Mouse (Mus musculus): ENCODE results near the gene Dock2. TPM values are rescaled to one million over a fixed set of nuclear protein-coding genes. Genes with fewer than 3 reads are reported as not detected.
A peak's percentile ranks its signal among the peaks of the same experiment; 100 is the strongest.

Gene Dock2
- total and polyA plus RNA-seq, 3 experiments = 79.6 to 151 (median 133) TPM

DNA sequence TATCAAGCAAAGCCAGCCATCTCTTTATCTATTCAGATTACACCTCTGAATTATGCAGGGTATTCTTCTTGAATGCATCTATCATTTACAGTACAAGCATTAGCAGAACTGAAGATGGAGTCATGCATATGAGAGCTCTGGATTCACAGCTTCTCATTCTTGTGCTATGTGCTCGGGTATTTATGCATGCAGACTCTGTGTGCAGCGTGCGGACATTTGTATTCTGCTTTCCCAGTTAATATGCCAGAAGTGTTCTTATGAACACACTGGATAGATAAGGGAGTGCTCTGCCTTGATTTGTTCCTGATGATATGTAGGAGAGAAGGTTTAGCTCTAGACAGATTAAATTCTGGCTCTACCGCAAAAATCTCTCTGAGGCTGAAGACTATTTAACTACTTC is 333.7 kb downstream of the Dock2 start:
- no peak for DNase-seq (ENCODE audit: extremely low read depth)
- Histone ChIP-seq H3K27me3 (replicated peaks) (no peaks in the 10 kb centered on the region), H3K9ac (ENCODE audit: insufficient read depth, low read depth) (no peak overlapping the region), H3K79me2 (replicated peaks; ENCODE audit: control insufficient read depth, extremely low read depth, insufficient read depth, poor library complexity, severe bottlenecking) (no peaks in the 10 kb centered on the region), H3K4me2 (ENCODE audit: insufficient read depth, low read depth, poor library complexity, severe bottlenecking) (no peak overlapping the region), H3K4me3 (replicated peaks in 1 of 3; ENCODE audit: low read depth in 2 of 3, low read length in 2 of 3, poor library complexity in 1 of 3) (no peak overlapping the region), H3K9me3 (replicated peaks; ENCODE audit: low read length) (no peaks in the 10 kb centered on the region), H3K4me1 (ENCODE audit: control insufficient read depth in 1 of 2, insufficient read depth in 2 of 2) (no peaks in the 10 kb centered on the region; a peak in 1 of 4 replicates), H3K36me3 (replicated peaks in 1 of 2; ENCODE audit: control insufficient read depth in 1 of 2, insufficient read depth in 1 of 2, low read length in 1 of 2) (peaks cover 31 to 84% of the 10 kb centered on the region in 2 experiments), H3K27ac (ENCODE audit: insufficient read depth, low read depth) (no peak overlapping the region)
- dilution Hi-C loops (cut with MboI; ENCODE audit: extremely low pct_ligation_motif_present, extremely low pct_unique_long_range_greater_than_20kb, low sequenced_read_pairs) = no loop called here
- TF ChIP-seq MEF2A (IDR thresholded peaks at IDR 0.05; ENCODE audit: borderline replicate concordance, low read depth, low read length) (no peak), PAX5 (IDR thresholded peaks at IDR 0.05; ENCODE audit: low read length) (no peak), USF1 (IDR thresholded peaks at IDR 0.05; ENCODE audit: low read depth, low read length) (no peak), HCFC1 (IDR thresholded peaks at IDR 0.05; ENCODE audit: low read depth, low read length) (no peak), GABPA (IDR thresholded peaks at IDR 0.05; ENCODE audit: insufficient replicate concordance, low read depth, low read length) (no peak), MAZ (IDR thresholded peaks at IDR 0.05; ENCODE audit: low read depth, low read length) (no peak), MXI1 (IDR thresholded peaks at IDR 0.05; ENCODE audit: low read depth, low read length) (no peak), ZC3H11A (IDR thresholded peaks at IDR 0.05; ENCODE audit: low read depth, low read length) (no peak), IRF4 (IDR thresholded peaks at IDR 0.05; ENCODE audit: low read depth, low read length) (no peak), USF2 (conservative IDR thresholded peaks at IDR 0.05; ENCODE audit: low read depth, low read length) (no peak), EP300 (IDR thresholded peaks at IDR 0.05; ENCODE audit: low read length) (no peak), RAD21 (IDR thresholded peaks at IDR 0.05; ENCODE audit: low read depth, low read length) (no peak), MAX (IDR thresholded peaks at IDR 0.05; ENCODE audit: low read length) (no peak), JUN (IDR thresholded peaks at IDR 0.05; ENCODE audit: insufficient read depth, low read depth, low read length) (no peak)
- in situ Hi-C loops (cut with MboI; ENCODE audit: low pct_ligation_motif_present, low pct_unique_long_range_greater_than_20kb, low sequenced_read_pairs) = no loop called here

DNA sequence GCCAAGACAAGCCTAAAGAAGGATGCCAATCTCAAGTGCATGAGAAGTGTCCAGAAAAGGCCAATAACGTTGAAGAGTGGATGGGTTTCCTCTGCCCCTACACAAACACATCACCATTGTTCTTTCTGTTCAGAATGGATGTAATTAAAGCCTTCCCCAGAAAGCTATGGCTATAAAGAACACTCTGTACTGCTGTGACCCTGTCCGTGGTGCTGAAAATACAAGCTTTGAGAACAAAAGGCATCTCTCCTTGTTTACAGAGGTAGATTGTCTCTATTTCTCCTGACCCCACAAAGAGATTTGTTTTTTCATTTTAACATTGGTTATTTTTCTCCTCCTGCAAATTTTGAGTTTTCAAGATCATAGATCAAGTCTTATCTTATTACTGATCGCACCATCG is 335.8 kb downstream of the Dock2 start:
- H3K36me3 ChIP-seq (replicated peaks in 1 of 2; ENCODE audit: control insufficient read depth in 1 of 2, insufficient read depth in 1 of 2, low read length in 1 of 2) = peaks cover 26 to 83% of the 10 kb centered on the region in 2 experiments
- dilution Hi-C loops (cut with MboI; ENCODE audit: extremely low pct_ligation_motif_present, extremely low pct_unique_long_range_greater_than_20kb, low sequenced_read_pairs) (no loop called here), in situ Hi-C loops (cut with MboI; ENCODE audit: low pct_ligation_motif_present, low pct_unique_long_range_greater_than_20kb, low sequenced_read_pairs) (no loop called here)
- TF ChIP-seq EP300 (IDR thresholded peaks at IDR 0.05; ENCODE audit: low read length) (no peak), TBP (conservative IDR thresholded peaks at IDR 0.05; ENCODE audit: low read depth, low read length) (no peak), ZKSCAN1 (IDR thresholded peaks at IDR 0.05; ENCODE audit: borderline replicate concordance, low read depth, low read length) (no peak), ETS1 (conservative IDR thresholded peaks at IDR 0.05; ENCODE audit: low read depth, low read length) (no peak), MYC (IDR thresholded peaks at IDR 0.05; ENCODE audit: low read depth, low read length) (no peak), HCFC1 (IDR thresholded peaks at IDR 0.05; ENCODE audit: low read depth, low read length) (no peak), SMC3 (IDR thresholded peaks at IDR 0.05; ENCODE audit: low read depth, low read length) (no peak), MAZ (IDR thresholded peaks at IDR 0.05; ENCODE audit: low read depth, low read length) (no peak), SIN3A (IDR thresholded peaks at IDR 0.05; ENCODE audit: low read length) (no peak), RCOR1 (conservative IDR thresholded peaks at IDR 0.05; ENCODE audit: low read depth, low read length) (no peak), NRF1 (IDR thresholded peaks at IDR 0.05; ENCODE audit: low read depth, low read length) (no peak), PAX5 (IDR thresholded peaks at IDR 0.05; ENCODE audit: low read length) (no peak), UBTF (IDR thresholded peaks at IDR 0.05; ENCODE audit: low read depth, low read length) (no peak), MXI1 (IDR thresholded peaks at IDR 0.05; ENCODE audit: low read depth, low read length) (no peak), ZC3H11A (IDR thresholded peaks at IDR 0.05; ENCODE audit: low read depth, low read length) (no peak), USF1 (IDR thresholded peaks at IDR 0.05; ENCODE audit: low read depth, low read length) (no peak)
- H3K4me1 ChIP-seq (ENCODE audit: control insufficient read depth in 1 of 2, insufficient read depth in 2 of 2) = no peaks in the 10 kb centered on the region; a peak in 1 of 4 replicates
- no peaks in the 10 kb centered on the region for H3K9me3 ChIP-seq (replicated peaks; ENCODE audit: low read length)
- H3K27me3 ChIP-seq (replicated peaks) = no peaks in the 10 kb centered on the region
- peak; percentile 40 for DNase-seq (ENCODE audit: extremely low read depth)
- no peak overlapping the region for H3K4me3 ChIP-seq (replicated peaks in 1 of 3; ENCODE audit: low read depth in 2 of 3, low read length in 2 of 3, poor library complexity in 1 of 3)
- no peak overlapping the region for H3K9ac ChIP-seq (ENCODE audit: insufficient read depth, low read depth)
- H3K4me2 ChIP-seq (ENCODE audit: insufficient read depth, low read depth, poor library complexity, severe bottlenecking) = no peak overlapping the region
- no peaks in the 10 kb centered on the region for H3K79me2 ChIP-seq (replicated peaks; ENCODE audit: control insufficient read depth, extremely low read depth, insufficient read depth, poor library complexity, severe bottlenecking)
- no peak overlapping the region for H3K27ac ChIP-seq (ENCODE audit: insufficient read depth, low read depth)
